Mouse (Mus musculus) ES-E14 (cell line): ENCODE measurements at regions not wholly inside any gene's neighbourhood (a gene's known extent, or its start where the extent isn't known, plus 50 kb on each side); places are given as distances from the start of the nearest gene placed in this dataset.

Source experiments
- CHD2 ChIP-seq: IDR thresholded peaks from 2 replicates; pipeline ENCODE4 v1.6.1; 2014; ENCODE audit warnings: mild to moderate bottlenecking, low read depth, low read length, inconsistent platforms
- HCFC1 ChIP-seq: IDR thresholded peaks from 2 replicates; pipeline ENCODE4 v1.6.1; 2012; ENCODE audit warnings: low read length, inconsistent platforms, borderline replicate concordance; ENCODE audit not compliant: insufficient read depth
- MAFK ChIP-seq: IDR thresholded peaks from 2 replicates; pipeline ENCODE4 v1.6.1; 2014; ENCODE audit warnings: mild to moderate bottlenecking, low read depth, low read length, inconsistent platforms; ENCODE audit not compliant: insufficient read depth
- ZC3H11A ChIP-seq: IDR thresholded peaks from 2 replicates; pipeline ENCODE4 v1.6.1; 2012; ENCODE audit warnings: low read depth, mild to moderate bottlenecking, inconsistent platforms, low read length, borderline replicate concordance
- ZNF384 ChIP-seq: IDR thresholded peaks from 2 replicates; pipeline ENCODE4 v1.6.1; 2012; ENCODE audit warnings: low read depth, low read length, inconsistent platforms

GRCm38 (mm10) chr8:97461478-97461877 is 1573.1 kb upstream of the Got2 start:
- TF ChIP-seq HCFC1 (no peak), ZNF384 (no peak), CHD2 (no peak), ZC3H11A (no peak), MAFK (no peak)
